25 mouse cellular contexts compared by ENCODE assay signal in the genomic region with DNA sequence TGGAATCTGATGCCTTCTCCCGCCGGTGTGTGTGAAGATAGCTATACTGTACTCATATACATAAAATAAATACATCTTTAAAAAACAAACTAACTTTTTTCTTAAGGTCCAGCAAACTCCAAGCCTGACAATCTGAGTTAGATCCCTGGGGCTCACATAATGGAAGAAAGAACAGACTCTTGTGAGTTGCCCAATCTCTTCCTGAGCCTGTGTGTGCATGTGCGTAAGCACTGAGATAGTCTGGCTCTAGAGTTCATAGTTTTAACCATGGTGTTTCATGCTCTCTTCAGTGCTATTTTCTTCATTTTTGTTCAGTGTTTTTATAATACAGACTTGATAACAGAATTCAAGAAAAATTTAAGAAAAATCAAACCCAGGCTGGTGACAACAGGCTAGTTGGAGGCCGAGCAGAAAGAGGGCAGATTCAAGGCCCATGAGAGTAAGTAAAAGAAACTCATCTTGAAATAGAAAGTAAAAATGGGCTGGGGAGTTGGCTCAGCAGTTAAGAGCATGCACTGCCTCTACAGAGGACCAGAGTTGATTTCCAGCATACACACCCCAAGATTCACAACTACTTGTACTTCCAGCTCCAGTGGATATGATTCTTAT. TPM values are rescaled to one million over a fixed set of nuclear protein-coding genes. Genes with fewer than 3 reads are reported as not detected.
DNase-seq lines count a peak whose midpoint lies in the region; ATAC-seq and TF ChIP-seq lines count a peak whose summit lies in the region.
"Had no signal": no experiment of that assay in that cellular context is flagged by ENCODE, and none has a peak within 500 bp of the region (broad histone marks: within the 10 kb centered on the region; RNA-seq: fewer than 3 reads in every experiment).

No protein-coding gene starts in this region.

- no peak overlapping the region for H3K9ac ChIP-seq in heart, embryonic 16.5 days (ENCODE audit: low read length)
- H3K9ac ChIP-seq: embryonic facial prominence, embryonic 15.5 days; forebrain, embryonic 15.5 days; hindbrain, embryonic 14.5 days; intestine, embryonic 15.5 days; liver, embryonic 13.5 days; lung, embryonic 15.5 days; midbrain, embryonic 13.5 days had no signal

- no peak for ATAC-seq in heart, embryonic 16.5 days (replicated peaks; ENCODE audit: extremely low read depth, insufficient read depth, low FRiP score)
- peak; percentile 57; the same call in 1 of the 2 replicates for ATAC-seq in granulocyte monocyte progenitor cell, adult 5-6 weeks (replicated peaks; ENCODE audit: poor library complexity, severe bottlenecking)
- ATAC-seq in erythroblast, adult 5-6 weeks (replicated peaks; ENCODE audit: low FRiP score, poor library complexity, severe bottlenecking) = no peak
- ATAC-seq: forebrain, embryonic 15.5 days; intestine, embryonic 15.5 days; midbrain, embryonic 13.5 days; Patski had no signal

- WGBS in heart, embryonic 16.5 days = 76% methylated on average over 4 of the region's 4 CpGs
- WGBS in heart, embryonic 10.5 days = 93% methylated on average over 4 of the region's 4 CpGs
- WGBS in cerebellum, adult 2 months = 83% methylated on average over 4 of the region's 4 CpGs

- H3K36me3 ChIP-seq in heart, embryonic 16.5 days (ENCODE audit: control insufficient read depth, insufficient read depth) = peaks cover 6% of the 10 kb centered on the region; the same call in 1 of the 2 replicates
- peaks cover 14% of the 10 kb centered on the region for H3K36me3 ChIP-seq in heart, embryonic 10.5 days
- H3K36me3 ChIP-seq: forebrain, embryonic 15.5 days; intestine, embryonic 15.5 days had no signal

- DNase-seq in heart, embryonic 10.5 days (ENCODE audit: low spot score) = no peak
- DNase-seq in 416B (ENCODE audit: low read depth) = peak; percentile 34
- DNase-seq in CD4-positive, CD25-positive, alpha-beta regulatory T cell, adult 2 months (ENCODE audit: low read depth, low spot score) = peak; percentile 30
- DNase-seq in cerebellum, adult 2 months = no peak
- no peak for DNase-seq in thymus, postnatal 10 days (ENCODE audit: low spot score in 2 of 2)
- DNase-seq: adrenal gland, postnatal 14 days; cerebellum, adult 9-11 months; gastrocnemius, postnatal 36 days; heart, postnatal 10 days; kidney, adult 8-10 months; kidney, postnatal 10 days; liver, embryonic 13.5 days had no signal

- no peaks in the 10 kb centered on the region for H3K9me3 ChIP-seq in heart, embryonic 16.5 days (replicated peaks; ENCODE audit: control insufficient read depth, low read length)
- no peaks in the 10 kb centered on the region for H3K9me3 ChIP-seq in heart, embryonic 10.5 days
- H3K9me3 ChIP-seq: embryonic facial prominence, embryonic 15.5 days; forebrain, embryonic 15.5 days; intestine, embryonic 15.5 days; limb, embryonic 10.5 days; liver, embryonic 13.5 days; lung, embryonic 15.5 days; midbrain, embryonic 13.5 days had no signal

- no peak for TF ChIP-seq POLR2A in cerebellum, adult 2 months (IDR thresholded peaks at IDR 0.05; ENCODE audit: borderline replicate concordance, insufficient read depth, low read length)

- peak overlapping the region; percentile 6; the same call in 1 of the 2 replicates for H3K4me2 ChIP-seq in heart, embryonic 16.5 days (ENCODE audit: low read depth, low read length)
- H3K4me2 ChIP-seq: embryonic facial prominence, embryonic 15.5 days; forebrain, embryonic 15.5 days; heart, embryonic 11.5 days; hindbrain, embryonic 14.5 days; intestine, embryonic 15.5 days; liver, embryonic 13.5 days; lung, embryonic 15.5 days; midbrain, embryonic 13.5 days had no signal

- no peak for TF ChIP-seq CTCF in cerebellum, adult 2 months (IDR thresholded peaks at IDR 0.05; ENCODE audit: borderline replicate concordance, insufficient read depth, low read depth, low read length)

- no peak overlapping the region for H3K4me3 ChIP-seq in heart, embryonic 16.5 days (ENCODE audit: low read length)
- H3K4me3 ChIP-seq in heart, embryonic 10.5 days = no peak overlapping the region
- H3K4me3 ChIP-seq in cerebellum, adult 2 months (replicated peaks; ENCODE audit: insufficient read depth, low read depth, low read length) = no peak overlapping the region
- H3K4me3 ChIP-seq: embryonic facial prominence, embryonic 15.5 days; forebrain, embryonic 15.5 days; intestine, embryonic 15.5 days; limb, embryonic 10.5 days; liver, embryonic 13.5 days; lung, embryonic 15.5 days; midbrain, embryonic 13.5 days had no signal

- H3K27me3 ChIP-seq in heart, embryonic 16.5 days (ENCODE audit: control insufficient read depth, insufficient read depth, low read length) = no peaks in the 10 kb centered on the region
- H3K27me3 ChIP-seq in heart, embryonic 10.5 days (ENCODE audit: insufficient read depth, poor library complexity, severe bottlenecking) = no peaks in the 10 kb centered on the region
- no peaks in the 10 kb centered on the region for H3K27me3 ChIP-seq in cerebellum, adult 2 months (ENCODE audit: control insufficient read depth, insufficient read depth, low read length)
- H3K27me3 ChIP-seq: embryonic facial prominence, embryonic 15.5 days; forebrain, embryonic 15.5 days; intestine, embryonic 15.5 days; liver, embryonic 13.5 days; lung, embryonic 15.5 days; midbrain, embryonic 13.5 days; Patski had no signal

- H3K27ac ChIP-seq in heart, embryonic 16.5 days (ENCODE audit: low read length) = no peak overlapping the region
- H3K27ac ChIP-seq in heart, embryonic 10.5 days = no peak overlapping the region
- no peak overlapping the region for H3K27ac ChIP-seq in cerebellum, adult 2 months (ENCODE audit: insufficient read depth, low read length)
- H3K27ac ChIP-seq: embryonic facial prominence, embryonic 15.5 days; forebrain, embryonic 15.5 days; hindbrain, embryonic 14.5 days; intestine, embryonic 15.5 days; limb, embryonic 10.5 days; liver, embryonic 13.5 days; lung, embryonic 15.5 days; midbrain, embryonic 13.5 days; stomach, postnatal 0 days had no signal

- H3K4me1 ChIP-seq in heart, embryonic 16.5 days (ENCODE audit: control insufficient read depth, insufficient read depth, low read length) = peaks cover 17% of the 10 kb centered on the region
- H3K4me1 ChIP-seq in heart, embryonic 10.5 days = no peaks in the 10 kb centered on the region
- H3K4me1 ChIP-seq in cerebellum, adult 2 months (ENCODE audit: control insufficient read depth, insufficient read depth, low read length) = no peaks in the 10 kb centered on the region; the same call in 1 of the 2 replicates
- H3K4me1 ChIP-seq: embryonic facial prominence, embryonic 15.5 days; limb, embryonic 10.5 days had no signal

RNA-seq across cellular contexts. Expression of a gene that starts 8.6 kb away (rescaled TPM):
- 25.3 and 25.8 TPM in 2 replicates for polyA plus RNA-seq in heart, embryonic 16.5 days (2015; fragmentation: Nextera tagmentation; extraction: Ambion mirVana)
- polyA plus RNA-seq in heart, embryonic 10.5 days (2016; fragmentation: Nextera tagmentation; extraction: Ambion mirVana) = 39.5 and 51.7 TPM in 2 replicates
- 104 and 128 TPM in 2 replicates for total RNA-seq in granulocyte monocyte progenitor cell, adult 5-6 weeks (2014; fragmentation: Nextera tagmentation)
- total RNA-seq in granulocyte monocyte progenitor cell, adult 5-6 weeks (2017) = 133 and 173 TPM in 2 replicates
- polyA plus RNA-seq in cerebellum, adult 2 months (2012; rRNA removed) = 35.1 and 36.8 TPM in 2 replicates
- 27.9 and 44.9 TPM in 2 replicates for total RNA-seq in erythroblast, adult 5-6 weeks (2015; ENCODE audit: low replicate concordance)
- 66.5 TPM in 2 replicates for total RNA-seq in erythroblast, adult 5-6 weeks (2017; ENCODE audit: low replicate concordance)

RNA-seq across cellular contexts. Expression of a gene that starts 46.1 kb away (rescaled TPM):
- polyA plus RNA-seq in heart, embryonic 16.5 days (2015; fragmentation: Nextera tagmentation; extraction: Ambion mirVana) = 4.3 and 5.5 TPM in 2 replicates
- 2.3 and 4.4 TPM in 2 replicates for polyA plus RNA-seq in heart, embryonic 10.5 days (2016; fragmentation: Nextera tagmentation; extraction: Ambion mirVana)
- 70.3 and 72.3 TPM in 2 replicates for total RNA-seq in granulocyte monocyte progenitor cell, adult 5-6 weeks (2014; fragmentation: Nextera tagmentation)
- total RNA-seq in granulocyte monocyte progenitor cell, adult 5-6 weeks (2017) = 77.0 and 92.0 TPM in 2 replicates
- polyA plus RNA-seq in cerebellum, adult 2 months (2012; rRNA removed) = 9.0 TPM in 2 replicates
- total RNA-seq in erythroblast, adult 5-6 weeks (2015; ENCODE audit: low replicate concordance) = 56.1 and 68.1 TPM in 2 replicates
- total RNA-seq in erythroblast, adult 5-6 weeks (2017; ENCODE audit: low replicate concordance) = 180 TPM in 2 replicates

Comparison
In these comparisons a context has a peak if more than half of its experiments do, and no peak if none do; other contexts are left out.
1. DNase-seq: peak in 416B (single experiment) and CD4-positive, CD25-positive, alpha-beta regulatory T cell, adult 2 months (single experiment); none in heart, embryonic 10.5 days (single experiment), cerebellum, adult 2 months (0 of 2) and thymus, postnatal 10 days (0 of 2).